Mouse (Mus musculus): ENCODE results near the gene Gm20388.

GRCm38 (mm10) chr8:120437207-120437606, 526.6 kb downstream of the Gm20388 start:
- TF ChIP-seq CTCF (IDR thresholded peaks at IDR 0.05; ENCODE audit: borderline replicate concordance, insufficient read depth, low read depth, low read length) (no peak), POLR2A (IDR thresholded peaks at IDR 0.05; ENCODE audit: borderline replicate concordance, insufficient read depth, low read length) (no peak)
